ENCODE assay signal across 24 mouse cellular contexts in the genomic region with DNA sequence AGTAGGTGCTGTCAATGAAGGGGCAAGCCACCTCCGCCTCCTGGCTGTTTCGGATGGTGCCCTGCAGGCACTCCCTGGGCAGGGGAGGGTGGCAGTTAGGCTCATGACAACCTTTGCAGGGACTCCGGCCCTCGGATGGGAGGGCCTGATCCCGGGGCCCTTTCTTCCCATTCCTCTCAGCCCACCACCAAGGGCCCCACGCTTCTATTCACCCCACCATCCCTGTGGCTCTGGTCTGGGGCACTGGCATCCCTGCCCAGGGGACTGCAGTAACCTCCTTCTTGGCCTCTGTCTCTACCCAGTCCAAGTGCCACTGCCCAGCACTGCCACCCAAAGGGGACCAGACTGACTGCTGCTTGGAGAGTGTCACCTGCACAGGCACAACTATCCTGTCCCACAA. TPM values are rescaled to one million over a fixed set of nuclear protein-coding genes. Genes with fewer than 3 reads are reported as not detected.
DNase-seq lines count a peak whose midpoint lies in the region; ATAC-seq and TF ChIP-seq lines count a peak whose summit lies in the region.
"Had no signal": no experiment of that assay in that cellular context is flagged by ENCODE, and none has a peak within 500 bp of the region (broad histone marks: within the 10 kb centered on the region; RNA-seq: fewer than 3 reads in every experiment).

No protein-coding gene starts in this region.

- no peak overlapping the region for H3K27ac ChIP-seq in heart, adult 2 months
- H3K27ac ChIP-seq in hindbrain, embryonic 10.5 days: peak overlapping the region; percentile 35; the same call in 1 of the 2 replicates
- no peak overlapping the region for H3K27ac ChIP-seq in hindbrain, embryonic 12.5 days
- no peak overlapping the region for H3K27ac ChIP-seq in limb, embryonic 12.5 days
- no peak overlapping the region for H3K27ac ChIP-seq in limb, embryonic 10.5 days
- H3K27ac ChIP-seq in cortical plate, adult 2 months (ENCODE audit: insufficient read depth, low read length): peak overlapping the region; percentile 21; the same call in 1 of the 2 replicates

- H3K4me2 ChIP-seq in hindbrain, embryonic 12.5 days (replicated peaks): no peak overlapping the region
- H3K4me2 ChIP-seq in limb, embryonic 12.5 days: no peak overlapping the region

- WGBS in heart, adult 2 months: 96% methylated on average over 6 of the region's 6 CpGs
- WGBS in hindbrain, embryonic 10.5 days: 92% methylated on average over 6 of the region's 6 CpGs
- 88% methylated on average over 6 of the region's 6 CpGs for WGBS in hindbrain, embryonic 12.5 days
- 94% methylated on average over 6 of the region's 6 CpGs for WGBS in limb, embryonic 12.5 days
- WGBS in limb, embryonic 10.5 days: 95% methylated on average over 6 of the region's 6 CpGs

- no peak for TF ChIP-seq CTCF in heart, adult 2 months (IDR thresholded peaks at IDR 0.05)
- TF ChIP-seq CTCF in cortical plate, adult 2 months (IDR thresholded peaks at IDR 0.05; ENCODE audit: extremely low read depth, insufficient read depth, low read length): no peak

- no peak for TF ChIP-seq POLR2A in heart, adult 2 months (IDR thresholded peaks at IDR 0.05; ENCODE audit: insufficient read depth, low read depth, low read length)
- no peak for TF ChIP-seq POLR2A in cortical plate, adult 2 months (IDR thresholded peaks at IDR 0.05; ENCODE audit: extremely low read depth, insufficient read depth, low read length)

- H3K27me3 ChIP-seq in heart, adult 2 months (ENCODE audit: control insufficient read depth, insufficient read depth, low read length): no peaks in the 10 kb centered on the region
- no peaks in the 10 kb centered on the region for H3K27me3 ChIP-seq in hindbrain, embryonic 10.5 days (ENCODE audit: insufficient read depth, poor library complexity, severe bottlenecking)
- no peaks in the 10 kb centered on the region for H3K27me3 ChIP-seq in hindbrain, embryonic 12.5 days
- no peaks in the 10 kb centered on the region for H3K27me3 ChIP-seq in limb, embryonic 12.5 days
- H3K27me3 ChIP-seq in limb, embryonic 10.5 days (ENCODE audit: low read depth, poor library complexity, severe bottlenecking): no peaks in the 10 kb centered on the region
- H3K27me3 ChIP-seq: CH12.LX, Patski had no signal

- H3K36me3 ChIP-seq in heart, adult 2 months (ENCODE audit: control insufficient read depth, insufficient read depth, low read length): no peaks in the 10 kb centered on the region
- peaks cover 98% of the 10 kb centered on the region for H3K36me3 ChIP-seq in hindbrain, embryonic 10.5 days
- H3K36me3 ChIP-seq in hindbrain, embryonic 12.5 days: peaks cover 96% of the 10 kb centered on the region
- H3K36me3 ChIP-seq in limb, embryonic 12.5 days: peaks cover 94% of the 10 kb centered on the region
- peaks cover 98% of the 10 kb centered on the region for H3K36me3 ChIP-seq in limb, embryonic 10.5 days

- no peaks in the 10 kb centered on the region for H3K79me2 ChIP-seq in heart, adult 2 months (replicated peaks; ENCODE audit: control insufficient read depth, insufficient read depth, low read length)

- no peaks in the 10 kb centered on the region for H3K9me3 ChIP-seq in hindbrain, embryonic 10.5 days
- no peaks in the 10 kb centered on the region for H3K9me3 ChIP-seq in hindbrain, embryonic 12.5 days (replicated peaks)
- no peaks in the 10 kb centered on the region for H3K9me3 ChIP-seq in limb, embryonic 12.5 days
- no peaks in the 10 kb centered on the region for H3K9me3 ChIP-seq in limb, embryonic 10.5 days (replicated peaks)
- H3K9me3 ChIP-seq: G1E had no signal

- ATAC-seq in hindbrain, embryonic 12.5 days (ENCODE audit: low FRiP score): no peak
- ATAC-seq in limb, embryonic 12.5 days (ENCODE audit: insufficient number of reproducible peaks, insufficient read depth, low FRiP score, low TSS enrichment, low read depth): no peak
- ATAC-seq: activated CD4-positive, CD25-positive, alpha-beta regulatory T cell, adult 4 months; CD4-positive, CD25-positive, alpha-beta regulatory T cell, adult 4 months; Patski had no signal

- DNase-seq in heart, adult 11 months: peak; percentile 90
- no peak for DNase-seq in heart, adult 2 months
- DNase-seq in hindbrain, embryonic 10.5 days (ENCODE audit: low spot score): no peak
- no peak for DNase-seq in limb, embryonic 10.5 days (ENCODE audit: low spot score)
- no peak for DNase-seq in right cerebral cortex, postnatal 25 days
- DNase-seq: adrenal gland, adult 2 months; adrenal gland, adult 8-10 months; adrenal gland, postnatal 10 days; adrenal gland, postnatal 14 days; adrenal gland, postnatal 25 days; adrenal gland, postnatal 36 days; B cell, adult 2 months; cerebellum, adult 11 months; cerebellum, adult 11-12 months had no signal

- H3K9ac ChIP-seq in heart, adult 2 months (ENCODE audit: low read depth, low read length): no peak overlapping the region
- H3K9ac ChIP-seq in hindbrain, embryonic 12.5 days: no peak overlapping the region
- H3K9ac ChIP-seq in limb, embryonic 12.5 days (replicated peaks): 0 out of 2 replicates have a peak overlapping the region, but pooled peaks have one; percentile 27

- no peak for TF ChIP-seq EP300 in heart, adult 2 months (IDR thresholded peaks at IDR 0.05; ENCODE audit: insufficient read depth, low read depth, low read length)

- intact Hi-C loops in heart, adult 2 months (cut with DNase I): no loop called here

- no peaks in the 10 kb centered on the region for H3K4me1 ChIP-seq in heart, adult 2 months (ENCODE audit: control insufficient read depth, insufficient read depth, low read length)
- H3K4me1 ChIP-seq in hindbrain, embryonic 10.5 days (replicated peaks): no peaks in the 10 kb centered on the region
- H3K4me1 ChIP-seq in hindbrain, embryonic 12.5 days: no peaks in the 10 kb centered on the region
- H3K4me1 ChIP-seq in limb, embryonic 12.5 days (replicated peaks): no peaks in the 10 kb centered on the region
- no peaks in the 10 kb centered on the region for H3K4me1 ChIP-seq in limb, embryonic 10.5 days
- H3K4me1 ChIP-seq in cortical plate, adult 2 months (ENCODE audit: control insufficient read depth, insufficient read depth, low read length): no peaks in the 10 kb centered on the region

- H3K4me3 ChIP-seq in heart, adult 2 months: no peak overlapping the region
- no peak overlapping the region for H3K4me3 ChIP-seq in hindbrain, embryonic 10.5 days
- no peak overlapping the region for H3K4me3 ChIP-seq in hindbrain, embryonic 12.5 days
- H3K4me3 ChIP-seq in limb, embryonic 12.5 days (replicated peaks): no peak overlapping the region
- H3K4me3 ChIP-seq in limb, embryonic 10.5 days: no peak overlapping the region
- H3K4me3 ChIP-seq in cortical plate, adult 2 months (ENCODE audit: insufficient read depth, low read length): no peak overlapping the region

RNA-seq across cellular contexts. Expression of gene Rbck1, which starts 10.3 kb away (rescaled TPM):
- total RNA-seq in heart, adult 2 months (2021): 10 to 100 TPM; 44.3 to 45.2 TPM
- polyA plus RNA-seq in heart, adult 2 months (2012; rRNA removed): 107 and 128 TPM in 2 replicates
- polyA plus RNA-seq in hindbrain, embryonic 10.5 days (2016; fragmentation: Nextera tagmentation; extraction: Ambion mirVana): 91.4 and 93.2 TPM in 2 replicates
- polyA plus RNA-seq in hindbrain, embryonic 12.5 days (2016; fragmentation: Nextera tagmentation; extraction: Ambion mirVana): 91.5 and 91.9 TPM in 2 replicates
- 72.9 and 79.2 TPM in 2 replicates for polyA plus RNA-seq in limb, embryonic 12.5 days (2016; fragmentation: Nextera tagmentation; extraction: Ambion mirVana)
- polyA plus RNA-seq in limb, embryonic 10.5 days (2016; fragmentation: Nextera tagmentation; extraction: Ambion mirVana): 85.8 and 92.6 TPM in 2 replicates
- polyA plus RNA-seq in cortical plate, adult 2 months (2012; rRNA removed): 197 and 210 TPM in 2 replicates

RNA-seq across cellular contexts. Expression of gene Trib3, which starts 21.6 kb away (rescaled TPM):
- total RNA-seq in heart, adult 2 months (2021): 1 to 10 TPM; 2.4 to 3.6 TPM
- polyA plus RNA-seq in heart, adult 2 months (2012; rRNA removed): 2.3 and 3.3 TPM in 2 replicates
- 1.3 and 3.0 TPM in 2 replicates for polyA plus RNA-seq in hindbrain, embryonic 10.5 days (2016; fragmentation: Nextera tagmentation; extraction: Ambion mirVana)
- 3.0 and 3.5 TPM in 2 replicates for polyA plus RNA-seq in hindbrain, embryonic 12.5 days (2016; fragmentation: Nextera tagmentation; extraction: Ambion mirVana)
- polyA plus RNA-seq in limb, embryonic 12.5 days (2016; fragmentation: Nextera tagmentation; extraction: Ambion mirVana): 3.0 and 3.6 TPM in 2 replicates
- 2.6 and 3.2 TPM in 2 replicates for polyA plus RNA-seq in limb, embryonic 10.5 days (2016; fragmentation: Nextera tagmentation; extraction: Ambion mirVana)
- polyA plus RNA-seq in cortical plate, adult 2 months (2012; rRNA removed): 0.40 and 0.61 TPM in 2 replicates

RNA-seq across cellular contexts. Expression of gene Tbc1d20, which starts 28.6 kb away (rescaled TPM):
- 10 to 100 TPM; 39.0 to 46.5 TPM for total RNA-seq in heart, adult 2 months (2021)
- polyA plus RNA-seq in heart, adult 2 months (2012; rRNA removed): 43.1 and 60.1 TPM in 2 replicates
- polyA plus RNA-seq in hindbrain, embryonic 10.5 days (2016; fragmentation: Nextera tagmentation; extraction: Ambion mirVana): 27.7 and 30.0 TPM in 2 replicates
- 41.5 and 43.5 TPM in 2 replicates for polyA plus RNA-seq in hindbrain, embryonic 12.5 days (2016; fragmentation: Nextera tagmentation; extraction: Ambion mirVana)
- polyA plus RNA-seq in limb, embryonic 12.5 days (2016; fragmentation: Nextera tagmentation; extraction: Ambion mirVana): 42.5 and 46.1 TPM in 2 replicates
- 31.2 and 37.1 TPM in 2 replicates for polyA plus RNA-seq in limb, embryonic 10.5 days (2016; fragmentation: Nextera tagmentation; extraction: Ambion mirVana)
- polyA plus RNA-seq in cortical plate, adult 2 months (2012; rRNA removed): 41.4 and 44.7 TPM in 2 replicates

RNA-seq across cellular contexts. Expression of gene Nrsn2, which starts 54.2 kb away (rescaled TPM):
- not detected for total RNA-seq in heart, adult 2 months (2021)
- polyA plus RNA-seq in heart, adult 2 months (2012; rRNA removed): 0.31 TPM in 1 of 2 replicates, not detected in the other
- 1.4 and 5.1 TPM in 2 replicates for polyA plus RNA-seq in hindbrain, embryonic 10.5 days (2016; fragmentation: Nextera tagmentation; extraction: Ambion mirVana)
- 14.4 and 15.0 TPM in 2 replicates for polyA plus RNA-seq in hindbrain, embryonic 12.5 days (2016; fragmentation: Nextera tagmentation; extraction: Ambion mirVana)
- 2.2 and 3.0 TPM in 2 replicates for polyA plus RNA-seq in limb, embryonic 12.5 days (2016; fragmentation: Nextera tagmentation; extraction: Ambion mirVana)
- 0.59 and 1.4 TPM in 2 replicates for polyA plus RNA-seq in limb, embryonic 10.5 days (2016; fragmentation: Nextera tagmentation; extraction: Ambion mirVana)
- polyA plus RNA-seq in cortical plate, adult 2 months (2012; rRNA removed): 72.3 and 81.3 TPM in 2 replicates
- total RNA-seq: CH12.LX, G1E, MEL had no signal
- polyA plus RNA-seq: activated CD4-positive, CD25-positive, alpha-beta regulatory T cell, adult 4 months; C2C12; CD4-positive, CD25-positive, alpha-beta regulatory T cell, adult 4 months; G1E; Patski had no signal

Comparison
In these comparisons a context has a peak if more than half of its experiments do, and no peak if none do; other contexts are left out.
1. H3K27ac ChIP-seq: peak in hindbrain, embryonic 10.5 days (single experiment) and cortical plate, adult 2 months (single experiment); none in heart, adult 2 months (single experiment), hindbrain, embryonic 12.5 days (single experiment), limb, embryonic 12.5 days (single experiment) and limb, embryonic 10.5 days (single experiment).